Mouse (Mus musculus): ENCODE measurements around the gene Ikzf5. TPM values are rescaled to one million over a fixed set of nuclear protein-coding genes. Genes with fewer than 3 reads are reported as not detected.

The Ikzf5 gene
- polyA plus RNA-seq, 1 experiment from 2014 or later, result 13.1 TPM

Other genes starting within 250 kb of the Ikzf5 start
- gene 5430419D17Rik, start 236.1 kb downstream of the Ikzf5 start, polyA plus RNA-seq (2015; fragmentation: Nextera tagmentation; extraction: Ambion mirVana), result not detected in 2 replicates
- not detected in 2 replicates for gene Cuzd1, start 88.2 kb downstream of the Ikzf5 start, polyA plus RNA-seq (2015; fragmentation: Nextera tagmentation; extraction: Ambion mirVana)
- not detected in 2 replicates for gene Fam24b, start 81.0 kb downstream of the Ikzf5 start, polyA plus RNA-seq (2015; fragmentation: Nextera tagmentation; extraction: Ambion mirVana)
- not detected in 2 replicates for gene Fam24a, start 76.7 kb downstream of the Ikzf5 start, polyA plus RNA-seq (2015; fragmentation: Nextera tagmentation; extraction: Ambion mirVana)
- gene 2310057M21Rik, start 47.8 kb downstream of the Ikzf5 start, polyA plus RNA-seq (2015; fragmentation: Nextera tagmentation; extraction: Ambion mirVana), result 22.9 and 30.0 TPM in 2 replicates
- 42.7 and 46.4 TPM in 2 replicates for gene Pstk, start 39.4 kb downstream of the Ikzf5 start, polyA plus RNA-seq (2015; fragmentation: Nextera tagmentation; extraction: Ambion mirVana)
- 98.6 and 99.7 TPM in 2 replicates for gene Acadsb, start 80 bp upstream of the Ikzf5 start, polyA plus RNA-seq (2015; fragmentation: Nextera tagmentation; extraction: Ambion mirVana)
- 1.3 and 1.6 TPM in 2 replicates for gene Hmx3, start 132.3 kb upstream of the Ikzf5 start, polyA plus RNA-seq (2015; fragmentation: Nextera tagmentation; extraction: Ambion mirVana)
- 2.4 and 3.3 TPM in 2 replicates for gene Hmx2, start 138.3 kb upstream of the Ikzf5 start, polyA plus RNA-seq (2015; fragmentation: Nextera tagmentation; extraction: Ambion mirVana)
- gene Bub3, start 149.7 kb upstream of the Ikzf5 start, polyA plus RNA-seq (2015; fragmentation: Nextera tagmentation; extraction: Ambion mirVana), result 178 and 200 TPM in 2 replicates